Mouse (Mus musculus): ENCODE results near the gene Bcl2. TPM values are rescaled to one million over a fixed set of nuclear protein-coding genes. Genes with fewer than 3 reads are reported as not detected.

The Bcl2 gene
- polyA plus RNA-seq, 1 experiment from 2014 or later = 8.8 TPM

- H3K27ac ChIP-seq (ENCODE audit: poor library complexity, severe bottlenecking) = peak overlapping the region; percentile 40
Measured at GRCm38 (mm10) chr1:106633207-106633606, 80.9 kb downstream of the Bcl2 start.

GRCm38 (mm10) chr1:106631869-106632463, 82.1 kb downstream of the Bcl2 start:
- no peaks in the 10 kb centered on the region for H3K36me3 ChIP-seq
- no peaks in the 10 kb centered on the region for H3K27me3 ChIP-seq (replicated peaks)
- no peak overlapping the region for H3K4me3 ChIP-seq
- no peak overlapping the region for H3K4me2 ChIP-seq
- no peak overlapping the region for H3K27ac ChIP-seq (ENCODE audit: poor library complexity, severe bottlenecking)
- H3K4me1 ChIP-seq (replicated peaks) = peaks cover 58% of the 10 kb centered on the region
- 80% methylated on average over 3 of the region's 3 CpGs for WGBS
- H3K9me3 ChIP-seq (replicated peaks) = no peaks in the 10 kb centered on the region
- H3K9ac ChIP-seq = no peak overlapping the region
- no peak for ATAC-seq (ENCODE audit: insufficient number of reproducible peaks, low FRiP score)

More at GRCm38 (mm10) chr1:106633207-106633606, 80.9 kb downstream of the Bcl2 start:
- Histone ChIP-seq H3K4me2 (no peak overlapping the region), H3K9ac (no peak overlapping the region), H3K4me3 (no peak overlapping the region), H3K36me3 (no peaks in the 10 kb centered on the region), H3K9me3 (replicated peaks) (no peaks in the 10 kb centered on the region), H3K4me1 (replicated peaks) (peaks cover 56% of the 10 kb centered on the region), H3K27me3 (replicated peaks) (no peaks in the 10 kb centered on the region)
- peak; percentile 40; the same call in 1 of the 2 replicates for ATAC-seq (ENCODE audit: insufficient number of reproducible peaks, low FRiP score)
- WGBS = 23% methylated on average over 3 of the region's 3 CpGs

- Histone ChIP-seq H3K27me3 (replicated peaks) (no peaks in the 10 kb centered on the region), H3K4me2 (no peak overlapping the region), H3K36me3 (no peaks in the 10 kb centered on the region), H3K9me3 (replicated peaks) (no peaks in the 10 kb centered on the region), H3K27ac (ENCODE audit: poor library complexity, severe bottlenecking) (peak overlapping the region; percentile 76; the same call in 1 of the 2 replicates), H3K4me1 (replicated peaks) (peaks cover 52% of the 10 kb centered on the region), H3K4me3 (no peak overlapping the region), H3K9ac (no peak overlapping the region)
- ATAC-seq (ENCODE audit: insufficient number of reproducible peaks, low FRiP score) = no peak
- 46% methylated on average over 2 of the region's 2 CpGs for WGBS
Measured at GRCm38 (mm10) chr1:106630973-106631372, 83.1 kb downstream of the Bcl2 start.

DNA sequence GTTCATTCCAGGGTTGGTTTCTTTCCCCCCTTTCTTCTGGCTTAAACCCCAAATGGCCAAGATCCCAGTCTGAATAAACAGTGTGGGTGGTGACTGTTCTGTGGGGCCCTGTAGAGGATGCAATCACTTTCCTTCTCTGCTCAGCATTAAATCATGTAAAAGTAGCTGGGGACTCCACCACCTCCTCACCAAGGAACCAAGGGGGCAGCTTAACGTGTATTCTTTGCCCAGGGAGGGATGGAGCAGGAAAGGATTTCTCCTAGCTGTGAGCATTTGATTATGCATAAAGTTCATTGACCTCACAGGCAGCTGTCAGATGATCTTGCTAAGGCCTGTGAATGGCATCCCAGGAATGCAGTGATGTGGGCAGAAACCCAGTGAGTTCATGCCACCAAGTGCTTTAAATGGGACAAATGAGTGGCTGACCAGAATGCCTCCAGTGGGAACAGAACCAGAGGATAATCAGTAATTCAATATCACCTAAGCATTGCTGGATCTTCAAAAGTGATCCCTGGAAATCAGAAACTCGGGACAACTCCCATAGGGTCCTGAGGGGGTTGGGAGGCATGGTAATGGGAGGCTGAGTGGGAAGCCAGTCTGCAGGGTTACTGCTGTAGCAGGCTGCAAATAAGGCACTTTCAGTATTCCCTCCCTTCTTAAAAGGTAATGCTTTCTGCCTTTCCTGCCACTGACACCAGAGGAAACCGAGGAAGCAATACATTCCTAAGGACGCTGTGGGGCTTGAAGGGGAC, 84.0 kb downstream of the Bcl2 start:
- Histone ChIP-seq H3K27ac (ENCODE audit: poor library complexity, severe bottlenecking) (peak overlapping the region; percentile 76), H3K4me3 (no peak overlapping the region), H3K27me3 (replicated peaks) (no peaks in the 10 kb centered on the region), H3K9me3 (replicated peaks) (no peaks in the 10 kb centered on the region), H3K4me1 (replicated peaks) (peaks cover 52% of the 10 kb centered on the region), H3K4me2 (peak overlapping the region; percentile 25), H3K36me3 (no peaks in the 10 kb centered on the region), H3K9ac (no peak overlapping the region)
- 16% methylated on average over 4 of the region's 4 CpGs for WGBS
- ATAC-seq (ENCODE audit: insufficient number of reproducible peaks, low FRiP score) = no peak

GRCm38 (mm10) chr1:106629470-106629830, 84.6 kb downstream of the Bcl2 start:
- Histone ChIP-seq H3K27me3 (replicated peaks) (no peaks in the 10 kb centered on the region), H3K27ac (ENCODE audit: poor library complexity, severe bottlenecking) (0 out of 2 replicates have a peak overlapping the region, but pooled peaks have one; percentile 76), H3K9ac (no peak overlapping the region), H3K36me3 (no peaks in the 10 kb centered on the region), H3K4me2 (no peak overlapping the region), H3K4me3 (no peak overlapping the region), H3K4me1 (replicated peaks) (peaks cover 52% of the 10 kb centered on the region), H3K9me3 (replicated peaks) (no peaks in the 10 kb centered on the region)
- 15% methylated on average over 4 of the region's 4 CpGs for WGBS
- peak; percentile 16; the same call in 1 of the 2 replicates for ATAC-seq (ENCODE audit: insufficient number of reproducible peaks, low FRiP score)

GRCm38 (mm10) chr1:106628718-106629469, 85.2 kb downstream of the Bcl2 start:
- Histone ChIP-seq H3K27ac (ENCODE audit: poor library complexity, severe bottlenecking) (0 out of 2 replicates have a peak overlapping the region, but pooled peaks have one; percentile 76), H3K4me3 (no peak overlapping the region), H3K9me3 (replicated peaks) (no peaks in the 10 kb centered on the region), H3K9ac (no peak overlapping the region), H3K4me1 (replicated peaks) (peaks cover 52% of the 10 kb centered on the region), H3K4me2 (no peak overlapping the region), H3K36me3 (no peaks in the 10 kb centered on the region), H3K27me3 (replicated peaks) (no peaks in the 10 kb centered on the region)
- 19% methylated on average over 2 of the region's 3 CpGs for WGBS
- ATAC-seq (ENCODE audit: insufficient number of reproducible peaks, low FRiP score) = peak; percentile 33; the same call in 1 of the 2 replicates

DNA sequence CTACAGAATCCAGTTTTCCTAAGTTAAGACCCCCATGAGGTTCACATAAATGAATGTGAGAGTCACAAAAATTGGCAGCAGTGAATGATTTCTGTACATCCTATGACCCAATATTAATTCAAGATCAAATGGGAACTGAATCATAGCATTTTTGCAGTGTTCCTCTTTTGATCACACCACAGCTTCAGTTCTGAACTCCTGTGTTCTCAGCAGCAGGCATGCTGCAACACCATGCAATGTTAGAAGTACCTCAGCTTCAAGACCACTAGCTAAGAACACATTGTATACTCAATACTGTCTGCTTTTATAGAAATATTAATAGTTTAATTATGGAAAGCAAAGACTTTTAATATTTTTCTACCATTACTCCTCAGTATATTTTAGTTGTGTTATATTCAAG, 85.8 kb downstream of the Bcl2 start:
- Histone ChIP-seq H3K9ac (no peak overlapping the region), H3K27ac (ENCODE audit: poor library complexity, severe bottlenecking) (no peak overlapping the region), H3K27me3 (replicated peaks) (no peaks in the 10 kb centered on the region), H3K4me1 (replicated peaks) (peaks cover 51% of the 10 kb centered on the region), H3K9me3 (replicated peaks) (no peaks in the 10 kb centered on the region), H3K4me2 (no peak overlapping the region), H3K36me3 (no peaks in the 10 kb centered on the region), H3K4me3 (no peak overlapping the region)
- ATAC-seq (ENCODE audit: insufficient number of reproducible peaks, low FRiP score) = no peak

GRCm38 (mm10) chr1:106627241-106627640, 86.8 kb downstream of the Bcl2 start:
- no peak for ATAC-seq (ENCODE audit: insufficient number of reproducible peaks, low FRiP score)
- H3K36me3 ChIP-seq = no peaks in the 10 kb centered on the region
- H3K9ac ChIP-seq = no peak overlapping the region
- H3K4me3 ChIP-seq = no peak overlapping the region
- no peak overlapping the region for H3K4me2 ChIP-seq
- H3K9me3 ChIP-seq (replicated peaks) = no peaks in the 10 kb centered on the region
- 45% methylated on average over 5 of the region's 5 CpGs for WGBS
- no peak overlapping the region for H3K27ac ChIP-seq (ENCODE audit: poor library complexity, severe bottlenecking)
- H3K27me3 ChIP-seq (replicated peaks) = no peaks in the 10 kb centered on the region
- peaks cover 43% of the 10 kb centered on the region for H3K4me1 ChIP-seq (replicated peaks)

DNA sequence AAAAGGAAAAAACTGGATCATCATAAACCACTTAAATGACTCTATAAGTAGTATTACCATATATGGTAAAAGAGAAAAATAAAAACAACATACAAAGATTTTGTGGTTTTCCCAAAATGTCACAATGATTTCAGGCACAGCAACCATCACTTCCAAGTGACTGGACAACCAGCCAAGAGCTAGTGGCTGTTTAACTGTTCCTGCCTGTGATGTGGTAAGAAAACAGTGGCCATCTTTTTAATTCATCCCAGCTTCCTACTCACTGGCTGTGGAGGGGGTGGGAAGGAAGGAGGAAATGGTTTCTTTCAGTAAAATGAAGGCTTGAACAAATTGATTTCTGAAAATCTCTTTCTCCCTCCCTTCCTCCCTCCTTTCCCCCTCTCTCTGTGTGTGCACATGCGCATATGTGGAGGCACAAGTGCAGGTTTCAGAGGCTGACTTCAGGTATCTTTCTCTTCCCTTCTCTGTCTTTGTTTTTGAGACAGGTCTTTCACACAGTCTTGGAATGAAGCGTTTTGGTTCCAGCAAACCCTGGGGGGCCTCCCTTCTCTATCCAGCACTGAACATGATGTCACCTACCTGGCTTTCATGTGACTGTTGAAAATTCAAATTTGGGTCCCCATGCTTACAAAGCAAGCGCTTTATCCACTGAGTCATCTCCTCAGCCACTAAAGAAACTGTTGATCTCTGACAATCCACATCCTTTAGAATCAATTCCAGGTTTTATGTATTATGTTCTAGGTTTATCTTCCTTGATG, 93.7 kb downstream of the Bcl2 start:
- peaks cover 14% of the 10 kb centered on the region for H3K4me1 ChIP-seq (replicated peaks)
- no peak overlapping the region for H3K27ac ChIP-seq (ENCODE audit: poor library complexity, severe bottlenecking)
- H3K4me3 ChIP-seq = no peak overlapping the region
- no peak for ATAC-seq (ENCODE audit: insufficient number of reproducible peaks, low FRiP score)
- WGBS = 76% methylated on average over 3 of the region's 3 CpGs
- no peak overlapping the region for H3K4me2 ChIP-seq
- H3K9ac ChIP-seq = no peak overlapping the region
- H3K36me3 ChIP-seq = no peaks in the 10 kb centered on the region
- no peaks in the 10 kb centered on the region for H3K27me3 ChIP-seq (replicated peaks)
- no peaks in the 10 kb centered on the region for H3K9me3 ChIP-seq (replicated peaks)

DNA sequence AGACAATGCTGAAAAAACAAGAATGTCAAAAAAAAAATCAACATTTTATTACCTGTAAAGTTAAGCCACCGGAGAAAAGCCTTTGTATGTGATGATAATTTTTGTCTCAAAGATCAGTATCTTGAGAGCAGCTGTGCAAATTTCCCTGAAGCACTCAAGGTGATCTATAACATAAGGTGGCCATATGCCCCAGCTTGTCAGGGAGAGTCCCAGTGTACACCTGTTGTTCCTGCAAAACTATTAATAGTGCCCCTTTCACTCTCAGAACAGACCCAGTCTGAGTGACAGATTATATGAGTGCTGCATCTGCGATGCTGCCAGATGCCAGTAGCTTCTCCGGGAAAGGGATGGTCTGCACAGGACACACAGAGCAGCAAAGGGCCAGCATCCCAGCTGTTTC, 95.3 kb downstream of the Bcl2 start:
- no peak for ATAC-seq (ENCODE audit: insufficient number of reproducible peaks, low FRiP score)

More for the DNA sequence above, 95.3 kb downstream of the Bcl2 start:
- Histone ChIP-seq H3K27me3 (replicated peaks) (no peaks in the 10 kb centered on the region), H3K9me3 (replicated peaks) (no peaks in the 10 kb centered on the region), H3K9ac (no peak overlapping the region), H3K27ac (ENCODE audit: poor library complexity, severe bottlenecking) (no peak overlapping the region), H3K4me1 (replicated peaks) (peaks cover 14% of the 10 kb centered on the region), H3K4me2 (no peak overlapping the region), H3K36me3 (no peaks in the 10 kb centered on the region), H3K4me3 (no peak overlapping the region)
- 60% methylated on average over 3 of the region's 3 CpGs for WGBS
